Mouse (Mus musculus): Measurements from ENCODE around the gene Nutf2-ps1. TPM values are rescaled to one million over a fixed set of nuclear protein-coding genes. Genes with fewer than 3 reads are reported as not detected.

Gene Nutf2-ps1
- polyA plus RNA-seq, 1 experiment = 28.4 TPM

Other genes starting within 250 kb of the Nutf2-ps1 start
- gene Gm10197, start 217.3 kb downstream of the Nutf2-ps1 start, polyA plus RNA-seq (2012; rRNA removed) = not detected in 2 replicates
- 26.3 and 29.4 TPM in 2 replicates for gene Smndc1, start 198.5 kb downstream of the Nutf2-ps1 start, polyA plus RNA-seq (2012; rRNA removed)
- 20.1 and 31.8 TPM in 2 replicates for gene Dusp5, start 60.0 kb downstream of the Nutf2-ps1 start, polyA plus RNA-seq (2012; rRNA removed)
- 33.8 and 37.6 TPM in 2 replicates for gene Smc3, start 11.3 kb upstream of the Nutf2-ps1 start, polyA plus RNA-seq (2012; rRNA removed)
- 6.8 and 6.9 TPM in 2 replicates for gene Rbm20, start 88.2 kb upstream of the Nutf2-ps1 start, polyA plus RNA-seq (2012; rRNA removed)